Mouse (Mus musculus) midbrain, embryonic 15.5 days (tissue): Measurements from ENCODE around the gene Fam114a2. TPM values are rescaled to one million over a fixed set of nuclear protein-coding genes. Genes with fewer than 3 reads are reported as not detected.

Experiments
- ATAC-seq: fragments of 200-750 bp; cut with Nextera tagmentation; replicated peaks from 2 replicates; pipeline ENCODE4 v1.8.0; 2017; ENCODE audit warnings: moderate TSS enrichment
- H3K27ac ChIP-seq: fragments of 300-500 bp; sonication (generic); 2 replicates; pipeline ENCODE4 v1.5.1; 2015; ENCODE audit warnings: mild to moderate bottlenecking, inconsistent platforms
- H3K27me3 ChIP-seq: fragments of 300-500 bp; sonication (generic); replicated peaks from 2 replicates; pipeline ENCODE4 v1.6.1; 2015; ENCODE audit warnings: inconsistent platforms
- H3K36me3 ChIP-seq: fragments of 300-500 bp; sonication (generic); replicated peaks from 2 replicates; pipeline ENCODE4 v1.6.1; 2015; ENCODE audit warnings: inconsistent platforms
- H3K4me1 ChIP-seq: fragments of 300-500 bp; sonication (generic); 2 replicates; pipeline ENCODE4 v1.6.1; 2015; ENCODE audit warnings: inconsistent platforms
- H3K4me2 ChIP-seq: fragments of 300-500 bp; sonication (generic); 2 replicates; pipeline ENCODE4 v1.6.1; 2015; ENCODE audit warnings: inconsistent platforms, mild to moderate bottlenecking, moderate library complexity
- H3K4me3 ChIP-seq: fragments of 300-500 bp; sonication (generic); 2 replicates; pipeline ENCODE4 v1.5.1; 2015; ENCODE audit warnings: mild to moderate bottlenecking, inconsistent platforms
- H3K9ac ChIP-seq: fragments of 300-500 bp; sonication (generic); 2 replicates; pipeline ENCODE4 v1.6.1; 2015; ENCODE audit warnings: mild to moderate bottlenecking, inconsistent platforms
- H3K9me3 ChIP-seq: fragments of 300-500 bp; sonication (generic); 2 replicates; pipeline ENCODE4 v1.6.1; 2016; ENCODE audit warnings: inconsistent platforms
- whole genome bisulfite sequencing: fragments of 180-500 bp; shearing (Covaris S2); methylation state at CpG from one replicate; pipeline ENCODE4 v1.1.7; 2015; ENCODE audit warnings: mixed read lengths; 5-methylcytosine and 5-hydroxymethylcytosine counted together
- polyA plus RNA-seq: library from polyadenylated mRNA; unstranded; fragments of >200 nt; fragmentation: Nextera tagmentation; extraction: Ambion mirVana; gene quantifications from 2 replicates; pipeline ENCODE4 v1.2.1, GENCODE M21; 2015

Fam114a2 gene
- polyA plus RNA-seq, 1 experiment from 2014 or later, result 93.0 TPM

DNA sequence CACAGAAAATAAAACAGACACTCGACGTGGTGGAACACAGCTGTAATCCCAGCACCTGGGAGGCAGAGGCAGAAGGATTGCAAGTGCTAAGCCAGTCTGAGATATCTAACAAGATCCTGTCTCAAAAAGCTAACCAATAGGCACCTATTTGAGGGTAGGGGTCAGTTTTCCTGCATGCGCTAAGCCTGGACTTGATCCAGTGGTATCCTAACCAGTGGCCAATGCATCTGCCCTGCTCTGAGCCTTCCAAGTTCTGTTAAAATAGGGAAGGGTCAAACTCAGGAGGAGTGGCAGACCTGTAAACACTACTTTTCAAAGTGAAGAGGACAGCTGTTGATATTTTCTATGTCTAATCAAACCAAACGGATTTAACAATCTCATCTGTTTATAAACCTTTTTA is 13.9 kb upstream of the Fam114a2 start:
- H3K4me2 ChIP-seq, result no peak overlapping the region
- H3K9ac ChIP-seq, result no peak overlapping the region
- no peak for ATAC-seq
- 85% methylated on average over 4 of the region's 4 CpGs for WGBS
- H3K9me3 ChIP-seq, result no peaks in the 10 kb centered on the region
- peaks cover 20% of the 10 kb centered on the region for H3K4me1 ChIP-seq
- no peak overlapping the region for H3K4me3 ChIP-seq
- peaks cover 19% of the 10 kb centered on the region for H3K36me3 ChIP-seq
- peak overlapping the region; percentile 80 for H3K27ac ChIP-seq
- no peaks in the 10 kb centered on the region for H3K27me3 ChIP-seq

- no peak overlapping the region for H3K9ac ChIP-seq
- peak overlapping the region; percentile 80 for H3K27ac ChIP-seq
- H3K4me3 ChIP-seq, result no peak overlapping the region
- no peaks in the 10 kb centered on the region for H3K27me3 ChIP-seq
- no peaks in the 10 kb centered on the region for H3K9me3 ChIP-seq
- H3K36me3 ChIP-seq, result peaks cover 19% of the 10 kb centered on the region
- no peak overlapping the region for H3K4me2 ChIP-seq
- H3K4me1 ChIP-seq, result peaks cover 20% of the 10 kb centered on the region
- peak; percentile 84 for ATAC-seq
- WGBS, result 9% methylated on average over 11 of the region's 11 CpGs
Observed at GRCm38 (mm10) chr11:57531300-57531950, 13.0 kb upstream of the Fam114a2 start.

DNA sequence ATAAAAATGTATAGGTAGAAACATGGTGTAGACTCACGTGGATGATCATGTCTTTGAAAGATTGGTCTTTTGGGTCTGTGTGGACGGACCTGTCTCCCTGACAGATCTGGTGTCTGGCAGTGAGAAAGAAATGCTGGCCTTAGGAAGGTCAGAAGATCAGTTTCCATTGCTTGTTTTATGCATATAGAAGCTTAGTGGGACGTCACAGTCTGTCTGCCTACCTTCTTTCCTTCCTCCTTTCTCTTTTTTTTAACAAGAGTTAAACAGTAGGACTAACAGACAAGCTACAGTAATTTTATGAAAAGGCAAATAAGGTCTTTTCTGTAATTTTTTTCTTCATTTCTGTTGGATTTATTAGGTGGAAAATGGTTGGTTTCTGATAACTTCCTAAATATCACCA is 10.7 kb upstream of the Fam114a2 start:
- 94% methylated on average over 3 of the region's 3 CpGs for WGBS
- ATAC-seq, result no peak
- Histone ChIP-seq H3K36me3 (peaks cover 19% of the 10 kb centered on the region), H3K4me3 (no peak overlapping the region), H3K27ac (no peak overlapping the region), H3K9me3 (no peaks in the 10 kb centered on the region), H3K9ac (no peak overlapping the region), H3K4me2 (no peak overlapping the region), H3K4me1 (peaks cover 20% of the 10 kb centered on the region), H3K27me3 (no peaks in the 10 kb centered on the region)

GRCm38 (mm10) chr11:57527506-57527905 is 9.1 kb upstream of the Fam114a2 start:
- no peak overlapping the region for H3K9ac ChIP-seq
- H3K4me1 ChIP-seq, result peaks cover 20% of the 10 kb centered on the region
- WGBS, result 82% methylated on average over 4 of the region's 4 CpGs
- H3K27me3 ChIP-seq, result no peaks in the 10 kb centered on the region
- H3K27ac ChIP-seq, result no peak overlapping the region
- no peak overlapping the region for H3K4me3 ChIP-seq
- no peaks in the 10 kb centered on the region for H3K9me3 ChIP-seq
- ATAC-seq, result no peak
- peaks cover 15% of the 10 kb centered on the region for H3K36me3 ChIP-seq
- no peak overlapping the region for H3K4me2 ChIP-seq

DNA sequence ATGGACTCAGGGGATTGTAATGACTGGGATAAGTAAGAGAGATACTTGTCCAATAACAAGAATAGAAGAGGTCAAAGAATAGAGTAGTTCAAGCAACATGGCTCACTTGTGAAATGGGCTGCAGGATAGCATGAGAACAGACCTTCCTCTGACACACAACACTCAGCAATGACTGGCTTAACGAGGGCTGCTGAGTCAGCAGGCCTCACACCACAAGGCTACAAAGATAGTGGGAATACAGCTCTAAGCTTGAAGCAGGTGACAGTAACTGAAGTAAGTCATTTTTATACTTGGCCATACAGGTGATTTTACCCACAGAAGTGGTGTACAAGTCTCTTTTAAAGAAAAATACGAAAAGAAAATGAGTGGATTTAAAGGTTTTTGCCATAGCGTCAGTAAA is 7.5 kb upstream of the Fam114a2 start:
- Histone ChIP-seq H3K4me1 (peaks cover 5% of the 10 kb centered on the region), H3K4me3 (no peak overlapping the region), H3K4me2 (no peak overlapping the region), H3K27ac (no peak overlapping the region), H3K9me3 (no peaks in the 10 kb centered on the region), H3K9ac (no peak overlapping the region), H3K36me3 (peaks cover 21% of the 10 kb centered on the region), H3K27me3 (no peaks in the 10 kb centered on the region)
- no peak for ATAC-seq
- 87% methylated on average over 3 of the region's 3 CpGs for WGBS

DNA sequence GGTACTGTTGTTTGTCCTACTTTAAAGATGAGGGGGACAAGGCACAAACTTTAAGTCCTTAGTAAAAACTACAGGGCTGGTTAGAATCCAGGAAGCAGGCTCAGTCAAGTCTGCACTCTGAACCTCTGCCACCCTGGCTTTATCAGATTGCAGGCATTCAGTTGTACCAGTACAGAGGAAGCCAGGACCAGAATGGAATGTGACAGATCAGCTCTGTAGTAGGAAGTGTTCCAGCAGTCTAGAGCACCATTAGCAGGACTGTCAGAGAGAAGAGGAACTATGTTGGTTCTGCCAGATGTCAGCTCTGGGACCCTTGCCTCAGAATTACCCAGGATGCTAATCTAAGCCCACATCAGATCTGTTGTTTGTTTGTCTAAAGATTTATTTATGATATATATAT is 6.2 kb upstream of the Fam114a2 start:
- no peak overlapping the region for H3K27ac ChIP-seq
- no peaks in the 10 kb centered on the region for H3K9me3 ChIP-seq
- no peak overlapping the region for H3K4me2 ChIP-seq
- H3K9ac ChIP-seq, result no peak overlapping the region
- H3K36me3 ChIP-seq, result peaks cover 11% of the 10 kb centered on the region
- no peaks in the 10 kb centered on the region for H3K27me3 ChIP-seq
- peaks cover 5% of the 10 kb centered on the region; the same call in 1 of the 2 replicates for H3K4me1 ChIP-seq
- no peak overlapping the region for H3K4me3 ChIP-seq
- no peak for ATAC-seq

DNA sequence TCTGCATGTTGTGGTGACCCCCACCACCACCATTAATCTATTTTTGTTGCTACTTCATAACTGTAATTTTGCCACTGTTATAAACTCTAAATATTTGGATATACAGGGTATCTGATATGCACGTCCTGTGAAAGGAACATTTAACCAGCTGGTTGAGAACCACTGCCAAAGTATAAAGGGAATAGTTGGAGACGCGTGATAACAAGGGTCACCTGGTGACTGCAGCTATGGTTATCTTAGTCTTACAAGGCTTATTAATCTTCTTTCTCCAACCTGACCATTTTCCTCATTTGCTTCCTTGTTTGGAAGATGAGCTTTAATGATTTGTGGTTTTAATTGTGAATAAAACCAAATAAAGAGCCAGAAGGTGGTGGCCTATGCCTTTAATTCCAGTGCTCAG is 5.0 kb upstream of the Fam114a2 start:
- Histone ChIP-seq H3K27me3 (no peaks in the 10 kb centered on the region), H3K9me3 (no peaks in the 10 kb centered on the region), H3K27ac (no peak overlapping the region), H3K9ac (no peak overlapping the region), H3K4me2 (no peak overlapping the region), H3K4me1 (peaks cover 11% of the 10 kb centered on the region), H3K4me3 (no peak overlapping the region), H3K36me3 (peaks cover 8% of the 10 kb centered on the region)
- WGBS, result 93% methylated on average over 3 of the region's 3 CpGs
- ATAC-seq, result no peak

DNA sequence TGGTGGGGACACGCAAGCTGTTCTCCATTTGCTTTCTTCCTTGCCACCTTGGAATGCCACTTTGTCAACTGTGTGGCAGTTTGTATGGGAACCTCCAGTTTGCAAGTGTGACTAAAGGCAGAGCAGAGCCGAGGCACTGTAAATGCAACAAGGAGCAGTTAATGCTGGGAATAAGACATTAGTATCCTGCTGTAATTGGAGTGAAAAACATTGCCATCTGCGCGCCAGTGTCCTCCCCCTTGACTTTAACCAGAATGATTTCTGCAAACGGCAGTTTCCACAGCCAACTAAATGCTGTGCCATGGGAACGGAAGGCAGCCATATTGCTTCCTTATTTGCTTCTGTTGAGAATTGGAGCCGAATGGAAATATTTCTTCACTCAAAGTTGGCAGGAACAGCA is 3.6 kb upstream of the Fam114a2 start:
- peaks cover 19% of the 10 kb centered on the region for H3K4me1 ChIP-seq
- no peaks in the 10 kb centered on the region for H3K9me3 ChIP-seq
- WGBS, result 92% methylated on average over 7 of the region's 7 CpGs

DNA sequence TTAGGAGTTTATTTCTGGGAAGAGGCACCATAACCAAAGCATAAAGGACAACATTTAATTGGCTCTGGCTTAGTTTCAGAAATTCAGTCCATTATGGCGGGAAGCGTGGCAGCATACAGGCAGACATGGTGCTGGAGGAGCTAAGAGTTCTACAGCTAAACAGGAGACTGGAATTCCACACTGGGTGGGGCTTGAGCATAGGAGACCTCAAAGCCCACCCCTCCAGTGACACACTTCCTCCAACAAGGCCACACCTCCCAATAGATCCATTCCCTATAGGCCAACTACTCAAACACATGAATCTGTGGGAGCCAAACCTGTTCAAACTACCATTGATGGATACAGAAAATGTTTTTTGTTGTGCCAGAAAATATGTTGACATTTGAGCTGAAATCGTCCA is 2.8 kb upstream of the Fam114a2 start:
- H3K4me1 ChIP-seq, result peaks cover 26% of the 10 kb centered on the region
- H3K36me3 ChIP-seq, result peaks cover 8% of the 10 kb centered on the region; the same call in 1 of the 2 replicates
- no peak overlapping the region for H3K9ac ChIP-seq
- ATAC-seq, result no peak
- WGBS, result 92% methylated on average over 3 of the region's 3 CpGs
- H3K9me3 ChIP-seq, result no peaks in the 10 kb centered on the region
- H3K4me3 ChIP-seq, result no peak overlapping the region
- no peak overlapping the region for H3K27ac ChIP-seq
- H3K27me3 ChIP-seq, result no peaks in the 10 kb centered on the region
- H3K4me2 ChIP-seq, result no peak overlapping the region

More for the DNA sequence above, 3.6 kb upstream of the Fam114a2 start:
- Histone ChIP-seq H3K4me2 (no peak overlapping the region), H3K27me3 (no peaks in the 10 kb centered on the region), H3K36me3 (peaks cover 8% of the 10 kb centered on the region; the same call in 1 of the 2 replicates), H3K4me3 (no peak overlapping the region), H3K27ac (no peak overlapping the region), H3K9ac (no peak overlapping the region)
- ATAC-seq, result no peak

DNA sequence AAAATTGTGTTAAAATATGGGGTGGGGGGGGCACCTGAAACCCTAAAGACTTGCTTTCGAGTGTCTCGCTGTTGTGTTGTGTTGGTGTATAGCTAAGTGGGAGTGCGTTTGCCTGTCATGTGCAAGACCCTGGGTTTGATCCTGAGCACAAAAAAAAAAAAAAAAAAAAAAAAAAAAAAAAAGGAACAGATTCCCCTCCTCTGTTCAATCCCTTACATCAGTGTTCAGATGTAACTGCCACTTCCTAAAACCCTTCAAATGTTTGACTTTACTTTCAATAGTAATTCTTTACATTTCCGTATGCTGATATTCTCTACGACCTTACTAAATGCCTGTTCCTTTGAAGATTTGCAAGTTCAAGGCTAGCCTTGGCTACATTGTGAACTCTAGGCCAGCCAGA is 887 bp upstream of the Fam114a2 start:
- Histone ChIP-seq H3K4me1 (peaks cover 32% of the 10 kb centered on the region), H3K9me3 (no peaks in the 10 kb centered on the region), H3K36me3 (peaks cover 8% of the 10 kb centered on the region; the same call in 1 of the 2 replicates), H3K27me3 (no peaks in the 10 kb centered on the region), H3K27ac (no peak overlapping the region), H3K4me2 (peak overlapping the region; percentile 52), H3K4me3 (peak overlapping the region; percentile 100), H3K9ac (peak overlapping the region; percentile 92)
- no peak for ATAC-seq
- 76% methylated on average over 5 of the region's 5 CpGs for WGBS

GRCm38 (mm10) chr11:57518751-57519148 is 333 bp upstream of the Fam114a2 start:
- Histone ChIP-seq H3K27ac (peak overlapping the region; percentile 89), H3K36me3 (peaks cover 8% of the 10 kb centered on the region; the same call in 1 of the 2 replicates), H3K4me2 (peak overlapping the region; percentile 52), H3K4me1 (peaks cover 32% of the 10 kb centered on the region), H3K27me3 (no peaks in the 10 kb centered on the region), H3K4me3 (peak overlapping the region; percentile 100), H3K9me3 (no peaks in the 10 kb centered on the region), H3K9ac (peak overlapping the region; percentile 92)
- ATAC-seq, result peak; percentile 74
- 0% methylated on average over 15 of the region's 16 CpGs for WGBS

- 62% methylated on average over 5 of the region's 5 CpGs for WGBS
- Histone ChIP-seq H3K9ac (no peak overlapping the region), H3K36me3 (peaks cover 13% of the 10 kb centered on the region), H3K4me2 (peak overlapping the region; percentile 52), H3K27ac (no peak overlapping the region), H3K4me3 (peak overlapping the region; percentile 100; the same call in 1 of the 2 replicates), H3K9me3 (no peaks in the 10 kb centered on the region), H3K27me3 (no peaks in the 10 kb centered on the region), H3K4me1 (peaks cover 32% of the 10 kb centered on the region)
- ATAC-seq, result no peak
Observed at GRCm38 (mm10) chr11:57516946-57517441, 1.4 kb downstream of the Fam114a2 start.

DNA sequence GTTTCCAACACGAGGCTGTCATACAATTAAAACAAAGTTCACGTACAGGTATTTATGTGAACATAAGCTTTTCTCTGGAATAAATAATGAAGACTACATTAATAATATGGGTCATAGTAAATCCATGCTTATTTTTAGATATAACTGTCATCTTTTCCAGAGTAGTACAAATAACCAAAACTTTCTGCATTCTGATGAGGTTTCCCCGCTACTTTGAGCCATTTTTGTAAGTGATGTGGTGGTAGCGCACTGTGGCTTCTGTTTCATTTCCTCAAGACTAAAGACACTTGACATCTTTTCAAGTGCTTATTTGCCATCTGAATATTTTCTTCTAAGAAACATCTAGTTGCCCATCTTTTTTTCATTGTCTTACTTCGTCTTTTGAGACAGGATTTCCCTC is 3.2 kb downstream of the Fam114a2 start:
- ATAC-seq, result no peak
- Histone ChIP-seq H3K27me3 (no peaks in the 10 kb centered on the region), H3K4me3 (no peak overlapping the region), H3K4me1 (peaks cover 31% of the 10 kb centered on the region), H3K36me3 (peaks cover 21% of the 10 kb centered on the region; the same call in 1 of the 2 replicates), H3K9ac (no peak overlapping the region), H3K4me2 (no peak overlapping the region), H3K27ac (no peak overlapping the region), H3K9me3 (no peaks in the 10 kb centered on the region)
- WGBS, result 92% methylated on average over 5 of the region's 5 CpGs
